ENCODE assay signal across 23 mouse cellular contexts in genomic region chr2:79549781-79550180, GRCm38 (mm10).
"Had no signal": no experiment of that assay in that cellular context is flagged by ENCODE, and none has a peak within 500 bp of the region (broad histone marks: within the 10 kb centered on the region; RNA-seq: fewer than 3 reads in every experiment).

No protein-coding gene starts in this region.

- H3K9me3 ChIP-seq: heart, embryonic 13.5 days; heart, embryonic 15.5 days; hindbrain, embryonic 10.5 days; hindbrain, embryonic 12.5 days; intestine, embryonic 15.5 days; liver, embryonic 12.5 days had no signal

- ATAC-seq: hindbrain, embryonic 16.5 days; inflammation-experienced regulatory T-cells, adult 6 months; intestine, embryonic 15.5 days; intestine, postnatal 0 days; liver, embryonic 12.5 days had no signal

- H3K4me3 ChIP-seq: heart, adult 2 months; heart, embryonic 13.5 days; heart, embryonic 15.5 days; hindbrain, embryonic 10.5 days; hindbrain, embryonic 12.5 days; intestine, embryonic 15.5 days; layer of hippocampus, adult 2 months; left cerebral cortex, adult 2 months; liver, embryonic 12.5 days had no signal

- H3K36me3 ChIP-seq: heart, embryonic 13.5 days; heart, embryonic 15.5 days; hindbrain, embryonic 10.5 days; hindbrain, embryonic 12.5 days; intestine, embryonic 15.5 days; liver, embryonic 12.5 days had no signal

- H3K4me2 ChIP-seq: heart, embryonic 11.5 days; heart, embryonic 13.5 days; heart, embryonic 15.5 days; hindbrain, embryonic 12.5 days; hindbrain, embryonic 14.5 days; intestine, embryonic 15.5 days; liver, embryonic 12.5 days had no signal

- H3K9ac ChIP-seq: heart, embryonic 13.5 days; heart, embryonic 15.5 days; hindbrain, embryonic 12.5 days; hindbrain, embryonic 14.5 days; intestine, embryonic 15.5 days; liver, embryonic 12.5 days; liver, embryonic 14.5 days had no signal

- DNase-seq: gastrocnemius, postnatal 25 days; heart, adult 2 months; heart, postnatal 14 days; heart, postnatal 36 days; kidney, adult 18-20 months; kidney, adult 8-10 months; kidney, postnatal 10 days; kidney, postnatal 25 days; kidney, postnatal 4 days had no signal

- H3K27ac ChIP-seq: heart, adult 2 months; heart, embryonic 13.5 days; heart, embryonic 15.5 days; hindbrain, embryonic 10.5 days; hindbrain, embryonic 12.5 days; hindbrain, embryonic 14.5 days; intestine, embryonic 15.5 days; layer of hippocampus, adult 2 months; left cerebral cortex, adult 2 months; liver, embryonic 12.5 days; liver, embryonic 14.5 days had no signal

- H3K4me1 ChIP-seq: hindbrain, embryonic 10.5 days; hindbrain, embryonic 12.5 days; liver, embryonic 12.5 days had no signal

- H3K27me3 ChIP-seq: heart, embryonic 13.5 days; heart, embryonic 15.5 days; hindbrain, embryonic 12.5 days; intestine, embryonic 15.5 days; liver, embryonic 12.5 days had no signal
